Mouse (Mus musculus): ENCODE results near the gene Chrna5.

DNA sequence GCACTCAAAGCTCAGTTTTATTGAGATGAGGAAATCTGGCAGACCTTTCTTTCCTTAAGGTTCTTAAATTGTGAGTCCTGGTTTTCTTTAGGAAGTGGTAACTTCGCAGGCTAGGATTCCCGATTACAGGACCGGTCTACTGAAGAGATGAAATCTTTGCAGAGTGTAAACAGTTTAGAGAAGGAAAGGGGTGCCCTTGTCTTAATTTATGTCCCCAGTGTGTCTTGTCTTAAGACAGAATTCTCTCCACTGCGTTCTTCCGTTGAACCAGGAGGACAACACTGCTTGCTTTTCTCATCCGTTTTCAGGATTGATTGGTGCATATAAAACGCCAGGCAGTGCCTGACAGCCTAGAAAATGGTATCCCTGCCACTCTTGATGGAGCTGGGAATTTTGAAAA is 1.7 kb downstream of the Chrna5 start:
- TF ChIP-seq POLR2A (IDR thresholded peaks at IDR 0.05; ENCODE audit: extremely low read depth, insufficient read depth, low read length), result no peak
- TF ChIP-seq CTCF (IDR thresholded peaks at IDR 0.05; ENCODE audit: extremely low read depth, insufficient read depth, low read length), result no peak

Data from cortical plate, adult 2 months (tissue).